Mouse (Mus musculus): ENCODE measurements around the gene Galnt7. TPM values are rescaled to one million over a fixed set of nuclear protein-coding genes. Genes with fewer than 3 reads are reported as not detected.

Gene Galnt7
- polyA plus RNA-seq, 1 experiment from 2014 or later, result 19.5 TPM

DNA sequence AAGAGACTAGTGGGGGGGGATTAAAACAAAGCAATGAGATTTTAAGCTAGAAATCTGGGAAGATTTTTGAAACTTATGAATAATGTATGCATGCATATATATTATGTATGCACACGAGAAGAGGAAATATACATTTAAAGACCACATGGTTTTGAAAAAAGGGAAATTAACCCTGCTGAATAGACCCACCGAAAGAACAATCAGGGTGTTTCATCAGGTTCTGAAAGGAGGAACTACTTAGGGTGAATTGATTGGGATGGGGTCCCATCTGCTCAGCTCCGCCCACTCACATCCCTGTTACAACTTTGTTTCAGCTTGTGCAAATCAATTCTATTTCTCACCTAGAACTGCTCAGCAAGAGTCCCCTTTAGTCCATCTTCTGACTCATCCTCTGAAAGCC lies 57.0 kb downstream of the Galnt7 start:
- Histone ChIP-seq H3K4me2 (ENCODE audit: low read depth, low read length, severe bottlenecking) (no peak overlapping the region), H3K36me3 (ENCODE audit: control insufficient read depth, insufficient read depth, low read length) (no peaks in the 10 kb centered on the region), H3K4me3 (ENCODE audit: low read depth, low read length) (no peak overlapping the region), H3K9ac (ENCODE audit: low read length) (no peak overlapping the region), H3K27ac (ENCODE audit: low read depth, low read length) (no peak overlapping the region), H3K9me3 (ENCODE audit: control insufficient read depth, low read length) (no peaks in the 10 kb centered on the region), H3K27me3 (ENCODE audit: control insufficient read depth, insufficient read depth, low read length) (no peaks in the 10 kb centered on the region), H3K4me1 (replicated peaks; ENCODE audit: control insufficient read depth, insufficient read depth, low read length) (no peaks in the 10 kb centered on the region; the same call in 1 of the 2 replicates)
- ATAC-seq (replicated peaks; ENCODE audit: low FRiP score), result no peak; the same call in 1 of the 2 replicates
- 54% methylated on average over 3 of the region's 3 CpGs for WGBS
- DNase-seq (ENCODE audit: low spot score), result no peak

DNA sequence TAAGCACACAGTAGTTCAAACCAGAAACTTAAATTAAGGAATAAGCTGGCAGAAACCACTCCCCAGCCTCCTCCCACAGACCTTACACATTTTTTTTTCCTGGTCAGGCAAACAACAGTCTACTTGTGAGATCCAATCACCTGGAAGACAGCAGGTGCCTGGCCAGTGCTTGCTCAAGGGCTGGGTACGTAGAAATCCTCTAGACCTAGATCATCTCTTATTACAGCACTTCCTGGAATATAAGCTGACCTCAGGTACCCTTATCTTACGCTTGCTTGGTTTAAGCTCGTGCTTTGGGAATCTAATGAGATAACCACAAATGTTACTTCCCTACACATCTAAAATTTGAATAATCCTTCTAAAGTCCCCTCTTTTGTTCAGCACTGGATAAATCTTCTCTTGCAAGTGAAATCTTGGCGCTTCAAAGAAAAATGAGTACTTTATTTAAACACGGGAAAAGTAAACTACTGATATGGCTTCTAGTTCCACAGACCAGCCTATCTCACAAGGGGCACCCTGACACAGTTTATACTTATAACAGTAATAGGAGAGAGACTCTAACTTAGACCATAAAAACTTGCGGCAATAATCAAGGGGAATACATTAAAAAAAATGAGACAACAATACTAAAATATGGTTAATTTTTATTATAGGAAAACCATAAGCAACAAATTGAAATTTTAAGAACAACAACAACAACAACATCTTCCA lies 58.5 kb downstream of the Galnt7 start:
- Histone ChIP-seq H3K9me3 (ENCODE audit: control insufficient read depth, low read length) (no peaks in the 10 kb centered on the region), H3K9ac (ENCODE audit: low read length) (no peak overlapping the region), H3K4me3 (ENCODE audit: low read depth, low read length) (no peak overlapping the region), H3K27me3 (ENCODE audit: control insufficient read depth, insufficient read depth, low read length) (no peaks in the 10 kb centered on the region), H3K4me1 (replicated peaks; ENCODE audit: control insufficient read depth, insufficient read depth, low read length) (no peaks in the 10 kb centered on the region), H3K36me3 (ENCODE audit: control insufficient read depth, insufficient read depth, low read length) (no peaks in the 10 kb centered on the region), H3K27ac (ENCODE audit: low read depth, low read length) (no peak overlapping the region), H3K4me2 (ENCODE audit: low read depth, low read length, severe bottlenecking) (no peak overlapping the region)
- no peak for DNase-seq (ENCODE audit: low spot score)
- no peak for ATAC-seq (replicated peaks; ENCODE audit: low FRiP score)
- 66% methylated on average over 6 of the region's 6 CpGs for WGBS

DNA sequence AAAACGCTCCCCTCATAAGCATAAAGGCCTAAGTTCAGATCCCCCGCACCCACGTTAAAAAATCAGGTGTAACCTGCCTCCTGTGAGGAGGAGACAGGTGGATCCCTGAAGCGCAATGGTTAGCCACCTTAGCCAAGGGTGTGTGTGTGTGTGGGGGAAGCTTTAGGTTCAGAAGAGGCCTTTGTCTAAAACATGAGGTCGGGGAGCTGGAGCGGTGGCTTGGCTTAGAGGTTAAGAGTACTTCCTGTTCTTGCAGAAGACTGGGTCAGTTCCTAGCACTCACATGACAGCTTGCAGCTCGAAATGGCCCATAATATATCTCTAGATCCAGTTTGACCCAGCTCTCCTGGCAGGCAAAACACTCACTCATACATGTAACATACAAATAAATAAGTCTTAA lies 60.2 kb downstream of the Galnt7 start:
- Histone ChIP-seq H3K4me2 (ENCODE audit: low read depth, low read length, severe bottlenecking) (no peak overlapping the region), H3K9me3 (ENCODE audit: control insufficient read depth, low read length) (no peaks in the 10 kb centered on the region), H3K9ac (ENCODE audit: low read length) (no peak overlapping the region), H3K27me3 (ENCODE audit: control insufficient read depth, insufficient read depth, low read length) (no peaks in the 10 kb centered on the region), H3K4me1 (replicated peaks; ENCODE audit: control insufficient read depth, insufficient read depth, low read length) (no peaks in the 10 kb centered on the region), H3K27ac (ENCODE audit: low read depth, low read length) (no peak overlapping the region), H3K36me3 (ENCODE audit: control insufficient read depth, insufficient read depth, low read length) (no peaks in the 10 kb centered on the region), H3K4me3 (ENCODE audit: low read depth, low read length) (no peak overlapping the region)
- DNase-seq (ENCODE audit: low spot score) (no peak), ATAC-seq (replicated peaks; ENCODE audit: low FRiP score) (no peak)
- WGBS, result 82% methylated on average over 7 of the region's 7 CpGs

DNA sequence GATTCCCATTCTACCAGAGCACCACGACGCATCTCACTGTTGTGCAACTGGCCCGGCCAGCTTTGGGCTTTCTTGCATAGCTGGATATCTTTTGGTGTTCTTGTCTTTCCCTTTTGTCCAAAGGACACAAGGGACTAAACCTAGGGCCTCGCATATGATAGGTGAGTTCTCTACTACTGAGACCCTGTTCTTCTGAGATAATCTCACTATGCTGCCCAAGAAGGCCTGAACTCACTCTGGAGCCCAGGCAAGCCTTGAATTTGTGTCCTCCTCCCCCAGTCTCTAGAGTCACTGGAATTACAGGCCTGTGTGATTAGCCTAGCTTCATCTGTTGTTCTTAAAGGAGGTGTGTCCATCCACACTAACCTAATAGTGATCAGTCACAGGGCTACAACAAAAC lies 61.2 kb downstream of the Galnt7 start:
- Histone ChIP-seq H3K4me3 (ENCODE audit: low read depth, low read length) (no peak overlapping the region), H3K9ac (ENCODE audit: low read length) (no peak overlapping the region), H3K4me2 (ENCODE audit: low read depth, low read length, severe bottlenecking) (no peak overlapping the region), H3K4me1 (replicated peaks; ENCODE audit: control insufficient read depth, insufficient read depth, low read length) (no peaks in the 10 kb centered on the region), H3K27me3 (ENCODE audit: control insufficient read depth, insufficient read depth, low read length) (no peaks in the 10 kb centered on the region), H3K36me3 (ENCODE audit: control insufficient read depth, insufficient read depth, low read length) (no peaks in the 10 kb centered on the region), H3K27ac (ENCODE audit: low read depth, low read length) (no peak overlapping the region), H3K9me3 (ENCODE audit: control insufficient read depth, low read length) (no peaks in the 10 kb centered on the region)
- ATAC-seq (replicated peaks; ENCODE audit: low FRiP score) (no peak), DNase-seq (ENCODE audit: low spot score) (no peak)
- WGBS, result 95% methylated on average over 4 of the region's 4 CpGs

DNA sequence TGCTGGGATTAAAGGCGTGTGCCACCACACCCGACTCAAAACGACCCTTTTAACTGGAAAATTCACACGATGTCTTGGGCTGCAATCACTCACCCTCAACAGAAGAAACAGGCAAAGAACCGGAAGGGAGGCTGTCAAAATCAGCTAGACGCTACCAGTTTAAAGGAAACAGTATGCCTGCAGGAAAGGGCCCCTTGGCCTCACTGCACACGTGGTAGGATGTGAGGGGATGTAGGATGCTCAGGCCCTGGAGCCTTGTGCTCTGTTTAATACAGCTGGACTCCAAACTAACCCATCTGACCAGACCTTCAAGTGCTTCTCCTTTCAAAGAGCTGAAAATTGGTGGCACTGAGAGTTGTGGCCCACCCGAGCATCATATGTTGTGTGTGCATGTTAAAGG lies 62.8 kb downstream of the Galnt7 start:
- Histone ChIP-seq H3K4me3 (ENCODE audit: low read depth, low read length) (no peak overlapping the region), H3K27ac (ENCODE audit: low read depth, low read length) (no peak overlapping the region), H3K4me2 (ENCODE audit: low read depth, low read length, severe bottlenecking) (no peak overlapping the region), H3K27me3 (ENCODE audit: control insufficient read depth, insufficient read depth, low read length) (no peaks in the 10 kb centered on the region), H3K9me3 (ENCODE audit: control insufficient read depth, low read length) (no peaks in the 10 kb centered on the region), H3K4me1 (replicated peaks; ENCODE audit: control insufficient read depth, insufficient read depth, low read length) (no peaks in the 10 kb centered on the region), H3K36me3 (ENCODE audit: control insufficient read depth, insufficient read depth, low read length) (no peaks in the 10 kb centered on the region), H3K9ac (ENCODE audit: low read length) (no peak overlapping the region)
- 89% methylated on average over 8 of the region's 8 CpGs for WGBS
- no peak for DNase-seq (ENCODE audit: low spot score)
- ATAC-seq (replicated peaks; ENCODE audit: low FRiP score), result no peak

DNA sequence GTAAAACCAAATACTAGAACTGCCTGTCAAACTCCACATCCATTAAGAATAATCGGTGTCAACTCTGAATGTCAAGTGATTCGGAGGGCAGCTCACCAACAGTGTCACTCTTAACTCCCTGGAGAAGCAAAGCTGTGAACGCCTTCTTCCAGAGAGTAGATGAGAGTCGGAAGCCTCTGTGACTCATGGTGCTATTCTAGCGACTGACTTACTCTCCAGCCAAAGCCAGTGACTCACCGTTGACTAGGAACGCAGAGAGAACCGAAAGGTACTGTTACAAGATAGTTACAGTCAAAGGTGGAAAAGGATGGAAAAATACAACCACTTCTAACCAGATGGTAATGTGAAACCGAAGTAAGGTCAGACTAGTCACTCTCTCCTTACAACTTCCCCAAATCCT lies 63.7 kb downstream of the Galnt7 start:
- H3K4me3 ChIP-seq (ENCODE audit: low read depth, low read length), result no peak overlapping the region
- ATAC-seq (replicated peaks; ENCODE audit: low FRiP score), result no peak
- H3K4me2 ChIP-seq (ENCODE audit: low read depth, low read length, severe bottlenecking), result no peak overlapping the region
- H3K27me3 ChIP-seq (ENCODE audit: control insufficient read depth, insufficient read depth, low read length), result no peaks in the 10 kb centered on the region
- H3K9ac ChIP-seq (ENCODE audit: low read length), result no peak overlapping the region
- DNase-seq (ENCODE audit: low spot score), result no peak
- no peaks in the 10 kb centered on the region for H3K9me3 ChIP-seq (ENCODE audit: control insufficient read depth, low read length)
- WGBS, result 94% methylated on average over 9 of the region's 9 CpGs
- no peaks in the 10 kb centered on the region for H3K4me1 ChIP-seq (replicated peaks; ENCODE audit: control insufficient read depth, insufficient read depth, low read length)
- H3K27ac ChIP-seq (ENCODE audit: low read depth, low read length), result no peak overlapping the region
- no peaks in the 10 kb centered on the region for H3K36me3 ChIP-seq (ENCODE audit: control insufficient read depth, insufficient read depth, low read length)

DNA sequence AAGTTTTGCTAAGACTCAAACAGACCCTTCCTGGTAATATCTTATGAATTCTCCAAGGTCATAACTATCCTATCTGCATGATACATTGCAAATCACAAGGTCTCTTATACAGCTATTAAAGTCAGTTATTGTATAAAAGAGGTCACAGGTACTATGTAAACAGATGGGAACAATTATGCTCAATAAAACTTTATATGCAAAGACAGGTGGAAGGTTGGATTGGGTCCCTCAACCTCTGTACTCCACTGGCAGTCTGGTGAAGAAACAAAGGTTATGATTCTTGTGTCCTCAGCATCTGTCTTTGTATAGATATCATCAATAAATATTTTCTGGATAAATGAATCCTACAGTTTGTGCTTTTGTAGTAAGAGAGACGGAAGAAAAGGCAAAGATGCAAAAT lies 64.2 kb downstream of the Galnt7 start:
- H3K9me3 ChIP-seq (ENCODE audit: control insufficient read depth, low read length), result no peaks in the 10 kb centered on the region
- H3K4me3 ChIP-seq (ENCODE audit: low read depth, low read length), result no peak overlapping the region
- H3K4me1 ChIP-seq (replicated peaks; ENCODE audit: control insufficient read depth, insufficient read depth, low read length), result no peaks in the 10 kb centered on the region
- ATAC-seq (replicated peaks; ENCODE audit: low FRiP score) (no peak), DNase-seq (ENCODE audit: low spot score) (no peak)
- no peaks in the 10 kb centered on the region for H3K36me3 ChIP-seq (ENCODE audit: control insufficient read depth, insufficient read depth, low read length)
- H3K4me2 ChIP-seq (ENCODE audit: low read depth, low read length, severe bottlenecking), result no peak overlapping the region
- H3K9ac ChIP-seq (ENCODE audit: low read length), result no peak overlapping the region
- H3K27me3 ChIP-seq (ENCODE audit: control insufficient read depth, insufficient read depth, low read length), result no peaks in the 10 kb centered on the region
- H3K27ac ChIP-seq (ENCODE audit: low read depth, low read length), result no peak overlapping the region
- 90% methylated on average over 1 of the region's 1 CpGs for WGBS

DNA sequence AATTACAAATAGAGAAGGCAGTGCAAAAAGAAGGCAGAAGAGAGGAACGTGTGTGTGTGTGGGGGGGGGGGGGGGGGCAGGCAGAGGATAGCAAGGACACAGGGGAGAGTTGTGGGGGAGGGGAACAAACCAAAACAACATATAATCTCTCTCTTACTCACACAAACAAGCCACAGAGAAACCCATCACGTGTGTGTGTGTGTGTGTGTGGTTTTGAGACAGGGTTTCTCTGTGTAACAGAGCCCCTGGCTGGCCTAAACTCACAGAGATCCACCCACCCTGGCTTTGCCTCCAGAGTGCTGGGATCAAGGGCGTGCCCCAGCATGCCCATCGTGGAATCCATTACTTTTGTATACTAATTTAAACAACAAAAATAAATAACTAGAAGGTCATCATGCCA lies 66.2 kb downstream of the Galnt7 start:
- WGBS, result 56% methylated on average over 4 of the region's 4 CpGs
- H3K27ac ChIP-seq (ENCODE audit: low read depth, low read length), result no peak overlapping the region
- H3K36me3 ChIP-seq (ENCODE audit: control insufficient read depth, insufficient read depth, low read length), result no peaks in the 10 kb centered on the region
- no peaks in the 10 kb centered on the region for H3K9me3 ChIP-seq (ENCODE audit: control insufficient read depth, low read length)
- no peaks in the 10 kb centered on the region for H3K4me1 ChIP-seq (replicated peaks; ENCODE audit: control insufficient read depth, insufficient read depth, low read length)
- DNase-seq (ENCODE audit: low spot score) (no peak), ATAC-seq (replicated peaks; ENCODE audit: low FRiP score) (no peak)
- H3K27me3 ChIP-seq (ENCODE audit: control insufficient read depth, insufficient read depth, low read length), result no peaks in the 10 kb centered on the region
- no peak overlapping the region for H3K4me3 ChIP-seq (ENCODE audit: low read depth, low read length)
- H3K4me2 ChIP-seq (ENCODE audit: low read depth, low read length, severe bottlenecking), result no peak overlapping the region
- no peak overlapping the region for H3K9ac ChIP-seq (ENCODE audit: low read length)

DNA sequence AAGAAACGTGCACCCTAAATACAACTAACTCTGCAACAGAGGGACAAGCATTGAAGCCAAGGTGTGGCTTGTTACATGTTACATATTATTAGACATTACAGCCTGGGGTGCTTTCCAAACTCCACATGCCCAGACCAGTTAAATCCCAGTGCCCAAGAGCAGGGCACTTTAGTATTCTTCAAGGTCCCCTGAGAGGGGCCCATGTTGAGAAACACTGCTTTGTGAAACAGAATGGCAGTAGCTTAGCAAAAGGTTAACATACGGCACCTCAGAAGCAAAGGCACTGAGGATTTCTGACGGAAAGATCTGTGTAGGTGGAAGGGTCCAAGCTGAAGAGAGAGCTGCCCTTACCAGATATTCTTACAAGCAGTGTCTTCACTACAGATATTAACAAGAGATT lies 67.0 kb downstream of the Galnt7 start:
- H3K27ac ChIP-seq (ENCODE audit: low read depth, low read length), result no peak overlapping the region
- H3K9ac ChIP-seq (ENCODE audit: low read length), result no peak overlapping the region
- H3K36me3 ChIP-seq (ENCODE audit: control insufficient read depth, insufficient read depth, low read length), result no peaks in the 10 kb centered on the region
- DNase-seq (ENCODE audit: low spot score), result no peak
- no peaks in the 10 kb centered on the region for H3K27me3 ChIP-seq (ENCODE audit: control insufficient read depth, insufficient read depth, low read length)
- ATAC-seq (replicated peaks; ENCODE audit: low FRiP score), result no peak
- WGBS, result 57% methylated on average over 3 of the region's 3 CpGs
- no peak overlapping the region for H3K4me2 ChIP-seq (ENCODE audit: low read depth, low read length, severe bottlenecking)
- H3K4me1 ChIP-seq (replicated peaks; ENCODE audit: control insufficient read depth, insufficient read depth, low read length), result no peaks in the 10 kb centered on the region
- no peak overlapping the region for H3K4me3 ChIP-seq (ENCODE audit: low read depth, low read length)
- no peaks in the 10 kb centered on the region for H3K9me3 ChIP-seq (ENCODE audit: control insufficient read depth, low read length)
